Mouse (Mus musculus): ENCODE results near the gene Rag2. TPM values are rescaled to one million over a fixed set of nuclear protein-coding genes. Genes with fewer than 3 reads are reported as not detected.

Rag2 gene
- polyA plus RNA-seq, 1 experiment from 2014 or later = 0.49 TPM

GRCm38 (mm10) chr2:101594681-101595080, 29.8 kb upstream of the Rag2 start:
- H3K4me3 ChIP-seq (ENCODE audit: low read depth, low read length) = no peak overlapping the region
- H3K9ac ChIP-seq (ENCODE audit: low read depth, low read length) = no peak overlapping the region
- no peak overlapping the region for H3K27ac ChIP-seq (ENCODE audit: low read depth, low read length)
- H3K27me3 ChIP-seq (ENCODE audit: control insufficient read depth, insufficient read depth, low read length) = no peaks in the 10 kb centered on the region
- ATAC-seq (ENCODE audit: low FRiP score) = no peak
- H3K36me3 ChIP-seq (ENCODE audit: control insufficient read depth, insufficient read depth, low read length) = no peaks in the 10 kb centered on the region
- no peak for DNase-seq (ENCODE audit: low spot score)
- no peak overlapping the region for H3K4me2 ChIP-seq (replicated peaks; ENCODE audit: low read depth, low read length)
- H3K4me1 ChIP-seq (replicated peaks; ENCODE audit: control insufficient read depth, insufficient read depth, low read length) = no peaks in the 10 kb centered on the region
- H3K9me3 ChIP-seq (ENCODE audit: control insufficient read depth, low read length) = no peaks in the 10 kb centered on the region
- WGBS = 85% methylated on average over 5 of the region's 5 CpGs

GRCm38 (mm10) chr2:101597186-101597585, 27.3 kb upstream of the Rag2 start:
- Histone ChIP-seq H3K4me1 (replicated peaks; ENCODE audit: control insufficient read depth, insufficient read depth, low read length) (no peaks in the 10 kb centered on the region), H3K9me3 (ENCODE audit: control insufficient read depth, low read length) (no peaks in the 10 kb centered on the region), H3K9ac (ENCODE audit: low read depth, low read length) (no peak overlapping the region), H3K4me2 (replicated peaks; ENCODE audit: low read depth, low read length) (no peak overlapping the region), H3K36me3 (ENCODE audit: control insufficient read depth, insufficient read depth, low read length) (no peaks in the 10 kb centered on the region), H3K4me3 (ENCODE audit: low read depth, low read length) (no peak overlapping the region), H3K27ac (ENCODE audit: low read depth, low read length) (no peak overlapping the region), H3K27me3 (ENCODE audit: control insufficient read depth, insufficient read depth, low read length) (no peaks in the 10 kb centered on the region)
- ATAC-seq (ENCODE audit: low FRiP score) (no peak), DNase-seq (ENCODE audit: low spot score) (no peak)

GRCm38 (mm10) chr2:101598190-101599181, 26.0 kb upstream of the Rag2 start:
- H3K4me1 ChIP-seq (replicated peaks; ENCODE audit: control insufficient read depth, insufficient read depth, low read length) = no peaks in the 10 kb centered on the region

GRCm38 (mm10) chr2:101600703-101601102, 23.8 kb upstream of the Rag2 start:
- H3K9me3 ChIP-seq (ENCODE audit: control insufficient read depth, low read length) = no peaks in the 10 kb centered on the region
- no peaks in the 10 kb centered on the region for H3K36me3 ChIP-seq (ENCODE audit: control insufficient read depth, insufficient read depth, low read length)
- no peak overlapping the region for H3K4me2 ChIP-seq (replicated peaks; ENCODE audit: low read depth, low read length)
- H3K27me3 ChIP-seq (ENCODE audit: control insufficient read depth, insufficient read depth, low read length) = no peaks in the 10 kb centered on the region
- H3K9ac ChIP-seq (ENCODE audit: low read depth, low read length) = no peak overlapping the region
- no peak overlapping the region for H3K4me3 ChIP-seq (ENCODE audit: low read depth, low read length)
- ATAC-seq (ENCODE audit: low FRiP score) (no peak), DNase-seq (ENCODE audit: low spot score) (no peak)
- no peak overlapping the region for H3K27ac ChIP-seq (ENCODE audit: low read depth, low read length)
- H3K4me1 ChIP-seq (replicated peaks; ENCODE audit: control insufficient read depth, insufficient read depth, low read length) = no peaks in the 10 kb centered on the region
- 54% methylated on average over 8 of the region's 8 CpGs for WGBS

More at GRCm38 (mm10) chr2:101598190-101599181, 26.0 kb upstream of the Rag2 start:
- H3K4me2 ChIP-seq (replicated peaks; ENCODE audit: low read depth, low read length) = no peak overlapping the region
- no peaks in the 10 kb centered on the region for H3K27me3 ChIP-seq (ENCODE audit: control insufficient read depth, insufficient read depth, low read length)
- no peak overlapping the region for H3K9ac ChIP-seq (ENCODE audit: low read depth, low read length)
- no peak overlapping the region for H3K4me3 ChIP-seq (ENCODE audit: low read depth, low read length)
- DNase-seq (ENCODE audit: low spot score) (no peak), ATAC-seq (ENCODE audit: low FRiP score) (no peak)
- 69% methylated on average over 13 of the region's 13 CpGs for WGBS
- no peaks in the 10 kb centered on the region for H3K9me3 ChIP-seq (ENCODE audit: control insufficient read depth, low read length)
- H3K36me3 ChIP-seq (ENCODE audit: control insufficient read depth, insufficient read depth, low read length) = no peaks in the 10 kb centered on the region
- no peak overlapping the region for H3K27ac ChIP-seq (ENCODE audit: low read depth, low read length)

GRCm38 (mm10) chr2:101603099-101603498, 21.4 kb upstream of the Rag2 start:
- Histone ChIP-seq H3K9me3 (ENCODE audit: control insufficient read depth, low read length) (no peaks in the 10 kb centered on the region), H3K4me3 (ENCODE audit: low read depth, low read length) (no peak overlapping the region), H3K27ac (ENCODE audit: low read depth, low read length) (no peak overlapping the region), H3K4me2 (replicated peaks; ENCODE audit: low read depth, low read length) (no peak overlapping the region), H3K27me3 (ENCODE audit: control insufficient read depth, insufficient read depth, low read length) (no peaks in the 10 kb centered on the region), H3K4me1 (replicated peaks; ENCODE audit: control insufficient read depth, insufficient read depth, low read length) (no peaks in the 10 kb centered on the region), H3K36me3 (ENCODE audit: control insufficient read depth, insufficient read depth, low read length) (no peaks in the 10 kb centered on the region), H3K9ac (ENCODE audit: low read depth, low read length) (no peak overlapping the region)
- 86% methylated on average over 1 of the region's 1 CpGs for WGBS
- ATAC-seq (ENCODE audit: low FRiP score) = no peak
- no peak for DNase-seq (ENCODE audit: low spot score)

GRCm38 (mm10) chr2:101608232-101608894, 16.2 kb upstream of the Rag2 start:
- no peaks in the 10 kb centered on the region for H3K4me1 ChIP-seq (replicated peaks; ENCODE audit: control insufficient read depth, insufficient read depth, low read length)
- H3K27ac ChIP-seq (ENCODE audit: low read depth, low read length) = no peak overlapping the region
- no peaks in the 10 kb centered on the region for H3K36me3 ChIP-seq (ENCODE audit: control insufficient read depth, insufficient read depth, low read length)
- ATAC-seq (ENCODE audit: low FRiP score) = peak; percentile 94
- H3K4me2 ChIP-seq (replicated peaks; ENCODE audit: low read depth, low read length) = no peak overlapping the region
- WGBS = 64% methylated on average over 7 of the region's 7 CpGs
- H3K9me3 ChIP-seq (ENCODE audit: control insufficient read depth, low read length) = no peaks in the 10 kb centered on the region
- no peak overlapping the region for H3K9ac ChIP-seq (ENCODE audit: low read depth, low read length)
- peak; percentile 49 for DNase-seq (ENCODE audit: low spot score)
- no peaks in the 10 kb centered on the region for H3K27me3 ChIP-seq (ENCODE audit: control insufficient read depth, insufficient read depth, low read length)
- no peak overlapping the region for H3K4me3 ChIP-seq (ENCODE audit: low read depth, low read length)

GRCm38 (mm10) chr2:101610861-101611260, 13.7 kb upstream of the Rag2 start:
- Histone ChIP-seq H3K4me3 (ENCODE audit: low read depth, low read length) (no peak overlapping the region), H3K4me2 (replicated peaks; ENCODE audit: low read depth, low read length) (no peak overlapping the region), H3K9ac (ENCODE audit: low read depth, low read length) (no peak overlapping the region), H3K4me1 (replicated peaks; ENCODE audit: control insufficient read depth, insufficient read depth, low read length) (no peaks in the 10 kb centered on the region), H3K27ac (ENCODE audit: low read depth, low read length) (no peak overlapping the region), H3K9me3 (ENCODE audit: control insufficient read depth, low read length) (no peaks in the 10 kb centered on the region), H3K27me3 (ENCODE audit: control insufficient read depth, insufficient read depth, low read length) (no peaks in the 10 kb centered on the region), H3K36me3 (ENCODE audit: control insufficient read depth, insufficient read depth, low read length) (no peaks in the 10 kb centered on the region)
- DNase-seq (ENCODE audit: low spot score) (no peak), ATAC-seq (ENCODE audit: low FRiP score) (no peak)
- 92% methylated on average over 3 of the region's 3 CpGs for WGBS

- 87% methylated on average over 10 of the region's 10 CpGs for WGBS
- ATAC-seq (ENCODE audit: low FRiP score) = no peak
Measured at GRCm38 (mm10) chr2:101615464-101616305, 8.8 kb upstream of the Rag2 start.

More at GRCm38 (mm10) chr2:101615464-101616305, 8.8 kb upstream of the Rag2 start:
- H3K9me3 ChIP-seq (ENCODE audit: control insufficient read depth, low read length) = no peaks in the 10 kb centered on the region
- H3K4me2 ChIP-seq (replicated peaks; ENCODE audit: low read depth, low read length) = no peak overlapping the region
- H3K9ac ChIP-seq (ENCODE audit: low read depth, low read length) = no peak overlapping the region
- no peak overlapping the region for H3K27ac ChIP-seq (ENCODE audit: low read depth, low read length)
- H3K4me1 ChIP-seq (replicated peaks; ENCODE audit: control insufficient read depth, insufficient read depth, low read length) = no peaks in the 10 kb centered on the region
- no peak overlapping the region for H3K4me3 ChIP-seq (ENCODE audit: low read depth, low read length)
- H3K27me3 ChIP-seq (ENCODE audit: control insufficient read depth, insufficient read depth, low read length) = no peaks in the 10 kb centered on the region
- no peaks in the 10 kb centered on the region for H3K36me3 ChIP-seq (ENCODE audit: control insufficient read depth, insufficient read depth, low read length)
- no peak for DNase-seq (ENCODE audit: low spot score)

Data from hindbrain, embryonic 11.5 days (tissue).